Mouse (Mus musculus) embryonic facial prominence, embryonic 11.5 days (tissue): Measurements from ENCODE around the gene Gm4869. TPM values are rescaled to one million over a fixed set of nuclear protein-coding genes. Genes with fewer than 3 reads are reported as not detected.

Source experiments
- ATAC-seq: fragments of 200-750 bp; cut with Nextera tagmentation; replicated peaks from 2 replicates; pipeline ENCODE4 v1.8.0; 2017; ENCODE audit warnings: low read depth; ENCODE audit not compliant: insufficient number of reproducible peaks, low FRiP score, low TSS enrichment
- DNase-seq: peaks from one replicate; pipeline ENCODE4 v3.0.0-alpha.2; 2015; ENCODE audit warnings: low spot score
- H3K27ac ChIP-seq: fragments of 300-500 bp; sonication (generic); replicated peaks from 2 replicates; pipeline ENCODE4 v1.5.1; 2014; ENCODE audit warnings: mild to moderate bottlenecking, low read depth, low read length, control low read depth
- H3K27me3 ChIP-seq: fragments of 300-500 bp; sonication (generic); 2 replicates; pipeline ENCODE4 v1.6.1; 2014; ENCODE audit warnings: mild to moderate bottlenecking, low read length, moderate library complexity, mixed read lengths; ENCODE audit not compliant: control insufficient read depth, insufficient read depth
- H3K36me3 ChIP-seq: fragments of 300-500 bp; sonication (generic); replicated peaks from 2 replicates; pipeline ENCODE4 v1.6.1; 2014; ENCODE audit warnings: low read depth, mild to moderate bottlenecking, low read length, moderate library complexity, mixed read lengths; ENCODE audit not compliant: control insufficient read depth, insufficient read depth
- H3K4me1 ChIP-seq: fragments of 300-500 bp; sonication (generic); 2 replicates; pipeline ENCODE4 v1.6.1; 2014; ENCODE audit warnings: low read length, mixed read lengths; ENCODE audit not compliant: control insufficient read depth, insufficient read depth
- H3K4me2 ChIP-seq: fragments of 300-500 bp; sonication (generic); 2 replicates; pipeline ENCODE4 v1.6.1; 2014; ENCODE audit warnings: low read depth, mild to moderate bottlenecking, control low read depth, low read length, moderate library complexity
- H3K4me3 ChIP-seq: fragments of 300-500 bp; sonication (generic); 2 replicates; pipeline ENCODE4 v1.5.1; 2014; ENCODE audit warnings: low read depth, low read length, control low read depth
- H3K9ac ChIP-seq: fragments of 300-500 bp; sonication (generic); replicated peaks from 2 replicates; pipeline ENCODE4 v1.6.1; 2014; ENCODE audit warnings: mild to moderate bottlenecking, control low read depth, low read length
- H3K9me3 ChIP-seq: fragments of 300-500 bp; sonication (generic); replicated peaks from 2 replicates; pipeline ENCODE4 v1.6.1; 2016; ENCODE audit warnings: mild to moderate bottlenecking, low read length, inconsistent platforms, mixed read lengths; ENCODE audit not compliant: control insufficient read depth
- WGBS: fragments of 180-500 bp; shearing (Covaris S2); extraction: QIAGEN DNeasy Blood & Tissue Kit; methylation state at CpG from one replicate; pipeline ENCODE4 v1.1.7; 2014; 5-methylcytosine and 5-hydroxymethylcytosine counted together
- polyA plus RNA-seq: library from polyadenylated mRNA; unstranded; fragments of >200 nt; fragmentation: Nextera tagmentation; extraction: Ambion mirVana; gene quantifications from 2 replicates; pipeline ENCODE4 v1.2.1, GENCODE M21; 2014

The Gm4869 gene
- polyA plus RNA-seq, 1 experiment from 2014 or later = 0.07 TPM

DNA sequence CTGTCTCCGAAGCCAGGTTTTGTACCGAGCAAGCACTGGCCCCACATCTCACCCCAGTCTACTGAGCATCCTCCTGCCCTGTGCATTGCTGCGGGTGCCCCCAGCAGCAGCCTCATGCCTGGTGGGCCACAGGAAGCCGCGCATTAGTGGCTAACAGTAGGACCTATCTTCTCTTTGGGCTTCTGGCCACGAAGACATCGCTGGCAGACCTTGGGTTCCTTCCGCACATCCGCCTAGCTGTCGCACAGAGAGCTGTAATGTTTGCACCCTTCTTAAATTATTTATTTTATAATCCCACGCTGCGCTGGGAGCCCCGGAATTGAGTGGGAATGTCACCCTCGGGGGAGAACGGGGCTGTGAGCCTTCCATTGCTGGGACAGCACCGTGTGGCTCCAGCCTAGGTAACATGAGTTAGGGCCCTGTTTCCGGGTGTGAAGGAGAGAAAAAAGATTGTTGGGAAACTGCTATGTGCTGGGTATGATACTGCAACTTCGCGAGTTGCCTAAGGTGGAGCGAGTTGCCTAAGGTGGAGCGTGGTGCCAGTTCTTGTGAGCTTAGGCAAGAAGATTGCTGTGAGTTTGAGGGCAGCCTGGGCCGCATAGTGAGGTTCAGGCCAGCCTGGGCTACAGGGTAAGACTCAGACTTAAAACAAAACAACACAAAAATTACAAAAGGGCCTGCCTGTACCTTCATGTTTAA, 60.8 kb downstream of the Gm4869 start:
- no peaks in the 10 kb centered on the region for H3K36me3 ChIP-seq
- H3K4me3 ChIP-seq = peak overlapping the region; percentile 59
- peaks cover 5% of the 10 kb centered on the region for H3K4me1 ChIP-seq
- no peaks in the 10 kb centered on the region for H3K9me3 ChIP-seq
- peak overlapping the region; percentile 72 for H3K9ac ChIP-seq
- WGBS = 36% methylated on average over 22 of the region's 22 CpGs
- peak overlapping the region; percentile 51 for H3K4me2 ChIP-seq
- no peaks in the 10 kb centered on the region for H3K27me3 ChIP-seq
- no peak overlapping the region for H3K27ac ChIP-seq
- no peak for DNase-seq
- ATAC-seq = no peak

DNA sequence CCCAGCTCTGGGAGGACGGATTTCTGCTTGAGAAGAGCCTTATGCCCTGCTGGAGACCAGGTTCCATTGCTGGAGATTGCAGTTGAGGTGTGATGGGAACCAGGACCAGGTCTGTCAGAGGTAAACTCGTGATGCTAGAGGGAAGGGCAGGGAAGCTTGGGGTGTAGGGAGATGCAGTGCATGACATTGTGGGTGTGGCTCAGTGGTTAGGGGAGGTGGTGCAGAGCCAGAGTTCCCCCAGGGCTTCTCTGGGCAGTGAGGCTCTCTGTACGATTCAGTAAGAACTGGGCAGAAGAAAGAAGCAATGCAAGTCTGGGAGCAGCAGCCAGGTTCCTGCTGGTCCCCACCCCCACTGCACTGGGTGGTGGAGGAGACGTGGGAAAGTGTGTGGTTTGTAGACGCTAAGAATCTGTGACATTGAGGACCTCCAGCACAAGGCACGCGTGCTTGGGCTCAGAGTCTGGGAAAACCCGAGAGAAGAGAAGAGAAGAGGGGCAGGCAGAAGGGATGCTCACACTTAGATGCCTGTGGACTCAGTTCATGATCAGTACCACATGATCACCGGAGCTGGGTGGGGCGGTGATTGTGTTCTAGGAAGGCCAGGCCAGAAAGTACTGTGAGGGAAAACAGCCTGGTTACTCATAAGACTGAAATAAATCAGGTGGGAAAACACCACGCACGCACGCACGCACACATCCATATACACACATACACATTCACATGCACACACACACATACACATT, 62.2 kb downstream of the Gm4869 start:
- Histone ChIP-seq H3K27me3 (no peaks in the 10 kb centered on the region), H3K4me1 (peaks cover 3% of the 10 kb centered on the region), H3K36me3 (no peaks in the 10 kb centered on the region), H3K4me3 (no peak overlapping the region), H3K9me3 (no peaks in the 10 kb centered on the region), H3K4me2 (no peak overlapping the region), H3K9ac (no peak overlapping the region), H3K27ac (no peak overlapping the region)
- ATAC-seq (no peak), DNase-seq (no peak)
- WGBS = 82% methylated on average over 14 of the region's 14 CpGs

DNA sequence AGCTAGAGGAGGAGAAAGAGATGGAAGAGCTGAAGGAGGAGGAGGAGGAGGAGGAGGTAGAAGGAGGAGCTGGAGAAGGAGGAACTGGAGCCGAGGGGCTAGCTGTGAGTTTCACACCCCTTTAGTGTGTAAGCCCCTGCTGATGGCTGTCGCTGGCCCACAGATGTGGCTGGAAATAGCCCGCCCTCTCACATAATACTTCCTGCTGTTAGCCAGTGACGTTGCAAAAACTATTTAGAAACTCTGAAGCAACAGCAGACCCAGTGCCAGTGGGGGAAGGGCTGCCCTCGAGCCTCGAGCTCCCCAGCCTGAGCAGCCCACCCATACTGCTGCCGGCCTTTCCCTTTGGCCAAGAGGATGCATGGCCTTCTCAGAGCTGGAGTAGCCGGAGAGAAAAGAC, 63.2 kb downstream of the Gm4869 start:
- no peak overlapping the region for H3K4me3 ChIP-seq

DNA sequence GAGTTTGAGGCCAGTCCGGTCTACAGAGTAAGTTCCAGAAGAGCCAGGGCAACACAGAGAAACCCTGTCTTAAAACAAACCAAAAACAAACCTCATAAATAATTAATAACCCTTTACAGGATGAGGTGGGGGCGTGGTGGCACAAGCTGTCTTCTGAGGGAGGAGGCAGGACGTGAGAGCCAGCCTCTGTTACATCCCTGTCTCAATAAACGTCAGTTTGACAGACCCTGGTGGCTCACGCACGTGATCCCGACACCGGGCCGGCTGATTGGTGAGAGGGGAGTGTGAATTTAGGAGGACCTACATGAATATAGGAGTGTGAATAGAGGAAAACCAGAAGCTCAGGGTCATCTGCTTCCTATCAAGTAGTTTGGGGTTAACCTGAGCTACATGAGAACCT, 63.8 kb downstream of the Gm4869 start:
- ATAC-seq (no peak), DNase-seq (no peak)
- H3K4me1 ChIP-seq = peaks cover 3% of the 10 kb centered on the region
- H3K9me3 ChIP-seq = no peaks in the 10 kb centered on the region
- no peak overlapping the region for H3K27ac ChIP-seq
- H3K4me3 ChIP-seq = no peak overlapping the region
- H3K9ac ChIP-seq = no peak overlapping the region; the same call in 1 of the 2 replicates
- no peak overlapping the region for H3K4me2 ChIP-seq
- no peaks in the 10 kb centered on the region for H3K36me3 ChIP-seq
- H3K27me3 ChIP-seq = no peaks in the 10 kb centered on the region
- 63% methylated on average over 9 of the region's 9 CpGs for WGBS

More for the DNA sequence above, 63.2 kb downstream of the Gm4869 start:
- Histone ChIP-seq H3K36me3 (no peaks in the 10 kb centered on the region), H3K9me3 (no peaks in the 10 kb centered on the region), H3K9ac (0 out of 2 replicates have a peak overlapping the region, but pooled peaks have one; percentile 18), H3K4me2 (no peak overlapping the region), H3K27me3 (no peaks in the 10 kb centered on the region), H3K4me1 (peaks cover 3% of the 10 kb centered on the region), H3K27ac (no peak overlapping the region)
- ATAC-seq (no peak), DNase-seq (no peak)
- 36% methylated on average over 8 of the region's 8 CpGs for WGBS

DNA sequence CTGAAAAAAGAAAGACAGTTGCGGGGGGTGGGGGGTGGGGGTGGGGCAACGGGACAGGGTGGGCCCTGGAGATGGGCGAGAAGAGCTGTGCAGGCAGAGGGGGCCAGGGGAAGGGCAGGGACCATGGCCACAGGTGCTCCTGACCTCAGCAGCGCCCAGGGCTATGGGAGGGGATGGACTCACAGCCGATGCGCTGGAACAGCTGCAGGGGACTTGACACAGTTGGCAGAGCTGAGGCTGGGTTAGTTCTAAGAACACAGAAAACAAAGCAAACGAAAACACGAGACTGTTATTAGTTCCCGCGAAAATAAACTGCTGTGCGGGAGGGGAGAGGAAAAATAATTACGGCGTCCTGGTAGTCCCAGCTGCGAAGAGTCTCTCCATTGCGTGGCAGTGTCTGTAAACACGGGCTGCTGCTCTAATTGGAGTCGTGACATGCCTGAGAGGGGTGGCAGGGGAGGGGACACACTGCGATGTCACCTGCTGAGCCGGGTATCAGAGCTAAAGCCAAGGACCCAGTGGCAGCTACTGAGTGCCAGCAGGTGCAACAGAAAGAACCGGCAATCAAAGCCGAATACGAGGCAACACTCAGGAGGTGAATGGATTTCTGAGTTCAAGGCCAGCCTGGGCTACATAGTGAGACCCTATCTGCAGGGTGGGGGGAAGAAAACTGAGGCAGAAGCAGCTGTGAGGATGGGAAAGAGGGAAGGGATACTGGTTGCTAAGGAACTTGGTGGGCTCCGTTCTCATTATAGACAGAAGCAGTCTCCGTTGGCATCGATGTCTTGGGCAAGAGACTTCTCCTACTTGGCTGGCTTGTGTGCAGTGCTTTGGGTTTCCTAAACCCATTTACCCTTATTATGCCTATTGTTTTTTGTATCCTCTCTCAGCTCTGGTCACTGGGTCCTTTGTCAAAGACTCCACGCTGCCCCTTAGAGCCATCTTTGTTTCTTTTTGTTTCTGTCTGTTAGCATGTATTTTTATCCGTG, 64.9 kb downstream of the Gm4869 start:
- Histone ChIP-seq H3K36me3 (no peaks in the 10 kb centered on the region), H3K27ac (no peak overlapping the region), H3K4me3 (no peak overlapping the region), H3K4me2 (no peak overlapping the region), H3K4me1 (peaks cover 5% of the 10 kb centered on the region; the same call in 1 of the 2 replicates), H3K27me3 (no peaks in the 10 kb centered on the region), H3K9me3 (no peaks in the 10 kb centered on the region), H3K9ac (no peak overlapping the region)
- ATAC-seq (no peak), DNase-seq (no peak)
- 56% methylated on average over 27 of the region's 27 CpGs for WGBS

DNA sequence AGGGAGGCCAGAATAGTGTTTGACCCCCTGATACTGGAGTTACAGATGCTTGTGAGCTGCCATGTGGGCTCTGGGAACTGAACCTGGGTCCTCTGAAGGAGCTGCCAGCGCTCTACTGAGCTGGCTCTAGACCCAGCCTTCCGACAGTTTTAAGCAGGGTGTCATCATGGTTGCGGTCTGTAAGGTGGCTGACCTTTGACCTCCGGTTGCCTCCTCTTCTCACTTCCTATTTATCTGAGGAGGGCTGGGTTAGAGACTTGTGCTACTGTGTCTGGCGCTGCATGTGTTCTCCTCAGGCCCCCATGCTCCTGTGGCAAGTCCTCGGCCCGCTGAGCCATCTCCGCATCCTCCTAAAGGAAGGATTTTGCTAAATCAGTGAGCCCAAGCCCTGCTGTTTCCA, 68.5 kb downstream of the Gm4869 start:
- DNase-seq = no peak
- peaks cover 2% of the 10 kb centered on the region; the same call in 1 of the 2 replicates for H3K4me1 ChIP-seq
- H3K27me3 ChIP-seq = no peaks in the 10 kb centered on the region
- 77% methylated on average over 8 of the region's 8 CpGs for WGBS
- no peak overlapping the region for H3K27ac ChIP-seq
- H3K36me3 ChIP-seq = no peaks in the 10 kb centered on the region
- H3K9ac ChIP-seq = no peak overlapping the region
- H3K4me2 ChIP-seq = no peak overlapping the region
- H3K4me3 ChIP-seq = no peak overlapping the region
- H3K9me3 ChIP-seq = no peaks in the 10 kb centered on the region
- no peak for ATAC-seq

DNA sequence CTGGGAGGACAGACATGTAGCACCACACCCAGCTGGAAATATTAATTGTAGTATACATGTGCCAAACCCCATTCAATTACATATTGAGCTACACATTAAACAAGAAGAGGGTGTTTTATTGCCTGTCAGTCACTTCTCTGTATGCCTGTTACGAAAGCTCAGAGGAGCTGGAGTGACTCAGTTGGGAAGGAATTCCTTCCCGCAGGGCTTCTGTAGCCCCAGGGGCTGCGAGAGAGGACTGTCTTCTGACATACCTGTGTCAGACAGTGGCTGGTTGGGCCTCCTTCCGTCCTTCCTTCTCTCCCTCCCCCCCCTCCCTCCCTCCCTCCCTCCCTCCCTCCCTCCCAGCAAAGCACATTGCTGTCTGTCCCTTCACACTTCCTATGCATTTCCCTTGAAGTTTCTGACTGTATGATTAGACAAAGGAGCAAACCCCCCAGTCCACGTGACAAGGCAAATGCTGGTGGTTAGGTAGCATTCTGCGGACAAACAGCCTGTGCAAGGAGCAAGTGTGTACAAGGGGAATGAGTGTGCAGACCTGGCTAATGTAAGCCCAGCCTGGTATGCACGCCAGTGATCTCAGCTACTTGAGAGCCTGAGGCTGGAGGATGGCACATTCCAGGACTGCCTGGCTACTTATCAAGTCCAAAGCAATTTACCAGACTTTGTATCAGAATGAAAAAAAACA, 69.5 kb downstream of the Gm4869 start:
- Histone ChIP-seq H3K9me3 (no peaks in the 10 kb centered on the region), H3K27me3 (no peaks in the 10 kb centered on the region), H3K4me3 (no peak overlapping the region), H3K9ac (no peak overlapping the region), H3K36me3 (no peaks in the 10 kb centered on the region), H3K27ac (peak overlapping the region; percentile 28; the same call in 1 of the 2 replicates), H3K4me1 (0 out of 2 replicates have a peak, but pooled peaks cover 2% of the 10 kb centered on the region), H3K4me2 (no peak overlapping the region)
- DNase-seq (peak; percentile 41), ATAC-seq (no peak)
- 39% methylated on average over 7 of the region's 7 CpGs for WGBS
